12 mouse cellular contexts compared by ENCODE assay signal in the genomic region with DNA sequence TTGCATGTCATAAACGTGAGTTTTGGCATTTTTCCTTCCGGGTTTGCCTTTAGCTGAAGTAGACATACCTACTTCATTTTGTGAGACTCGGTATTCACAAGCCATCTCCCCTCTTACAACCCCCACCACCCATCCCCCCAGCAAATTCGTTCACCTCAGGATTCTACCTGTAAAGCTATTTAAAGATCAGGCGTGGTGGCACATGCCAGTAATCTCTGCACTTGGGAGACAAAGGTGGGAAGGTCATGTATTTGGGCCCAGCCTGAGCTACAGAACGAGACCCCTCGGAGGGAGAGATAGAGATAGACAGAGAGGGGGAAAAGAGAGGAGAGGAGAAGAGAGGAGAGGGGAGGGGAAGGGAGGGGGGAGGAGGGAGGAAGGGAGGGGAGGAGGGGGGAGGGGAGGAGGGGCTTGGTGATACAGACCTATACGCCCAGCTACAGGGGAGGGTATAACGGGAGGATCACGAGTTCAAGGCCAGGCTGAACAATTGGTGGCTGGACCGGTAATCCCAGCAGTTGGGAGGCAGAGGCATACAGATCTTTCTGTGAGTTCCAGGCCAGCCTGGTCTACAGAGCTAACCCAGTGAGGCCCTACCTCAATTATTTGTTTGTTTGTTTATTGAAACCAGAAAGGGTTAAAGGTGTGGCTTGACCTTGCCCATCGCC.
"Had no signal": no experiment of that assay in that cellular context is flagged by ENCODE, and none has a peak within 500 bp of the region (broad histone marks: within the 10 kb centered on the region; RNA-seq: fewer than 3 reads in every experiment).

No protein-coding gene starts in this region.

- H3K4me2 ChIP-seq: midbrain, embryonic 11.5 days; midbrain, embryonic 13.5 days; midbrain, embryonic 15.5 days; neural tube, embryonic 12.5 days had no signal

- H3K4me1 ChIP-seq: megakaryocyte, embryonic 14.5 days; neural tube, embryonic 12.5 days had no signal

- H3K9ac ChIP-seq: lung, embryonic 15.5 days; midbrain, embryonic 13.5 days; midbrain, embryonic 15.5 days; neural tube, embryonic 12.5 days had no signal

- DNase-seq: lung, adult 2 months; right cerebral cortex, postnatal 14 days; spleen, adult 18-20 months; thymus, adult 18-20 months; thymus, postnatal 14 days; thymus, postnatal 36 days had no signal

- H3K27me3 ChIP-seq: lung, embryonic 15.5 days; megakaryocyte, embryonic 14.5 days; midbrain, embryonic 13.5 days; midbrain, embryonic 15.5 days had no signal

- H3K9me3 ChIP-seq: lung, embryonic 15.5 days; megakaryocyte, embryonic 14.5 days; midbrain, embryonic 13.5 days; midbrain, embryonic 15.5 days; neural tube, embryonic 12.5 days had no signal

- ATAC-seq: midbrain, embryonic 13.5 days; midbrain, embryonic 15.5 days had no signal

- H3K4me3 ChIP-seq: lung, embryonic 15.5 days; megakaryocyte, embryonic 14.5 days; midbrain, embryonic 13.5 days; midbrain, embryonic 15.5 days; neural tube, embryonic 12.5 days had no signal

- H3K27ac ChIP-seq: midbrain, embryonic 13.5 days; midbrain, embryonic 15.5 days; neural tube, embryonic 12.5 days had no signal

- H3K36me3 ChIP-seq: lung, embryonic 15.5 days; midbrain, embryonic 13.5 days; midbrain, embryonic 15.5 days; neural tube, embryonic 12.5 days had no signal
